Mouse (Mus musculus): ENCODE measurements around the gene Rplp2.

Rplp2 gene

GRCm38 (mm10) chr7:141483114-141483653 lies 36.0 kb downstream of the Rplp2 start:
- no peak for DNase-seq (ENCODE audit: low spot score in 2 of 2)

- no peak for DNase-seq (ENCODE audit: low spot score in 2 of 2)
Measured at GRCm38 (mm10) chr7:141484186-141485120, 37.3 kb downstream of the Rplp2 start.

- no peak for DNase-seq (ENCODE audit: low spot score in 2 of 2)
Measured at GRCm38 (mm10) chr7:141485186-141485585, 38.0 kb downstream of the Rplp2 start.

- no peak for DNase-seq (ENCODE audit: low spot score in 2 of 2)
Measured at GRCm38 (mm10) chr7:141485606-141486005, 38.4 kb downstream of the Rplp2 start.

GRCm38 (mm10) chr7:141486239-141486638 lies 39.1 kb downstream of the Rplp2 start:
- DNase-seq (ENCODE audit: low spot score in 2 of 2) = no peak

GRCm38 (mm10) chr7:141487141-141487540 lies 40.0 kb downstream of the Rplp2 start:
- DNase-seq (ENCODE audit: low spot score in 2 of 2) = no peak

GRCm38 (mm10) chr7:141491151-141491550 lies 44.0 kb downstream of the Rplp2 start:
- DNase-seq (ENCODE audit: low spot score in 2 of 2) = peak in 1 of 2 experiments; percentile 28

GRCm38 (mm10) chr7:141492738-141493137 lies 45.6 kb downstream of the Rplp2 start:
- no peak for DNase-seq (ENCODE audit: low spot score in 2 of 2)

GRCm38 (mm10) chr7:141493729-141494128 lies 46.6 kb downstream of the Rplp2 start:
- DNase-seq (ENCODE audit: low spot score in 2 of 2) = no peak

- no peak for DNase-seq (ENCODE audit: low spot score in 2 of 2)
Measured at GRCm38 (mm10) chr7:141495379-141495778, 48.2 kb downstream of the Rplp2 start.

GRCm38 (mm10) chr7:141495940-141496339 lies 48.8 kb downstream of the Rplp2 start:
- DNase-seq (ENCODE audit: low spot score in 2 of 2) = no peak

GRCm38 (mm10) chr7:141497600-141497999 lies 50.4 kb downstream of the Rplp2 start:
- DNase-seq (ENCODE audit: low spot score in 2 of 2) = no peak

Data from spleen, postnatal 14 days (tissue).